Mouse (Mus musculus): ENCODE data around the gene Ackr1.

DNA sequence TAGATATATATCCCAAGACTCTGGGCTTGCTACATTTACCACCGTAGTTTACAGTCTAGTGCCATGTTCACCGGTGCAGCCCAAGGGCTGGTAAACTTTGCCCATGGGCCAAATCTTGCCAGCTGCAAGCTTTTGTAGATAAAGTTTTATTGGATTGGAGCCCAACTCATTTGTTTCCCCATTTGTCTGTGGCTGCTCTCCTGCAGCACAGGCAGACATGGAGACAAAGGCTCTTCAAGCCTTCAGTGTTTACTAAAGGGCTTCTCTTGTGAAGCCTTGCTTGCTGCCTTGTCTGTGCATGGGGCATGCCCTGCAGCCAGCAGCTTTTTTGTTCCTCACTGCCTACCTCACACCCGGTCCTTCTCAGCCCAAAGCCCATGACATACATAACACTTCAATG is 10.4 kb upstream of the Ackr1 start:
- TF ChIP-seq CTCF (IDR thresholded peaks at IDR 0.05; ENCODE audit: extremely low read depth, insufficient read depth, low read length) (no peak), POLR2A (IDR thresholded peaks at IDR 0.05; ENCODE audit: extremely low read depth, insufficient read depth, low read length) (no peak)

Measured in cortical plate, adult 2 months (tissue).